Mouse (Mus musculus): Measurements from ENCODE around the gene Strn3. TPM values are rescaled to one million over a fixed set of nuclear protein-coding genes. Genes with fewer than 3 reads are reported as not detected.

Gene Strn3
- polyA plus RNA-seq, 1 experiment from 2014 or later, result 60.7 TPM

DNA sequence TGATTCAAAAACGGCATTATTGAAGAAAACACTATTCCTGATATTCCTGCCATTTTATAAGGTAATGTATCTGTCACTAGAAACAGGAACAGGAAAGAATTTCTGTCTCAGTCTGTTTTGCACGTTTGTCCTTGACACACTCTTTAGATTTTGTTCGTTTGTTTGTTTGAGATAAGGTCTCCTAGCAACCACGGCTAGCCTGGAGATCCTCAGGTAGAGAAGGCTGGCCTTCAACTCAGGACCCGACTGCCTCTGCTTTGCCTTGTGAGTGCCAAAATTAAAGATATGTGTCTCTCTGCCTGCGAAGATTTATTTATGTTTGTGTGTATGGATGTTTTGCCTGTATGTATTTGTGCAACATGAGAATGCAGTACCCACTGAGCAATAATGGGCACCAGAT, 49.8 kb downstream of the Strn3 start:
- 68% methylated on average over 6 of the region's 6 CpGs for WGBS
- no peak overlapping the region for H3K9ac ChIP-seq (ENCODE audit: low read depth, low read length)

GRCm38 (mm10) chr12:51636689-51637470, 54.8 kb downstream of the Strn3 start:
- H3K4me1 ChIP-seq (replicated peaks; ENCODE audit: control insufficient read depth, insufficient read depth, low read length), result no peaks in the 10 kb centered on the region
- WGBS, result 81% methylated on average over 2 of the region's 2 CpGs
- no peak for ATAC-seq (ENCODE audit: low FRiP score)
- no peak overlapping the region for H3K27ac ChIP-seq (ENCODE audit: low read depth, low read length)
- H3K27me3 ChIP-seq (ENCODE audit: control insufficient read depth, insufficient read depth, low read length), result no peaks in the 10 kb centered on the region
- H3K9ac ChIP-seq (ENCODE audit: low read depth, low read length), result no peak overlapping the region
- DNase-seq (ENCODE audit: low spot score), result no peak
- no peaks in the 10 kb centered on the region for H3K36me3 ChIP-seq (ENCODE audit: control insufficient read depth, insufficient read depth, low read length)
- H3K9me3 ChIP-seq (ENCODE audit: control insufficient read depth, low read length), result no peaks in the 10 kb centered on the region
- no peak overlapping the region for H3K4me3 ChIP-seq (ENCODE audit: low read depth, low read length)
- no peak overlapping the region for H3K4me2 ChIP-seq (replicated peaks; ENCODE audit: low read depth, low read length)

More for the DNA sequence above, 49.8 kb downstream of the Strn3 start:
- ATAC-seq (ENCODE audit: low FRiP score) (no peak), DNase-seq (ENCODE audit: low spot score) (no peak)
- Histone ChIP-seq H3K4me1 (replicated peaks; ENCODE audit: control insufficient read depth, insufficient read depth, low read length) (no peaks in the 10 kb centered on the region), H3K36me3 (ENCODE audit: control insufficient read depth, insufficient read depth, low read length) (no peaks in the 10 kb centered on the region), H3K4me2 (replicated peaks; ENCODE audit: low read depth, low read length) (no peak overlapping the region), H3K27ac (ENCODE audit: low read depth, low read length) (no peak overlapping the region), H3K27me3 (ENCODE audit: control insufficient read depth, insufficient read depth, low read length) (no peaks in the 10 kb centered on the region), H3K4me3 (ENCODE audit: low read depth, low read length) (no peak overlapping the region), H3K9me3 (ENCODE audit: control insufficient read depth, low read length) (no peaks in the 10 kb centered on the region)

DNA sequence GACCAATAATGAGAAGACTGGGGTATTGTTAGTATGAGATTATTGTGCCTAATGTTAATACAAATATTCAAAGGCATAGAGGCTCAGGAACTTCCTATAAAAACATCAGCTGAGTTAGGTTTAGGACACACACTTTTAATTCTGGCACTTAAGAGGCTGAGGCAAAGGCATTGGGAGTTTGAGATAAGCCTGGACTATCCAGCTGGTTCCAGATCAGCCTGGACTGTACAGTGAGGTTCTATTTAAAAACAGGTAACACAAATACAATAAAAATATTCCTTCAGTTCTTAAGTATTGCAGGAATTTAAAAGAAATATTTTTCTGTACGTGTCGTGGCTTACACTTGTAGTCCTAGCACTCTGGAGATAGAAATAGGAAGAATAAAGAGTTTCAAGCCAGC, 55.4 kb downstream of the Strn3 start:
- Histone ChIP-seq H3K36me3 (ENCODE audit: control insufficient read depth, insufficient read depth, low read length) (no peaks in the 10 kb centered on the region), H3K4me2 (replicated peaks; ENCODE audit: low read depth, low read length) (no peak overlapping the region), H3K27ac (ENCODE audit: low read depth, low read length) (no peak overlapping the region), H3K4me3 (ENCODE audit: low read depth, low read length) (no peak overlapping the region), H3K9me3 (ENCODE audit: control insufficient read depth, low read length) (no peaks in the 10 kb centered on the region), H3K27me3 (ENCODE audit: control insufficient read depth, insufficient read depth, low read length) (no peaks in the 10 kb centered on the region), H3K9ac (ENCODE audit: low read depth, low read length) (no peak overlapping the region), H3K4me1 (replicated peaks; ENCODE audit: control insufficient read depth, insufficient read depth, low read length) (no peaks in the 10 kb centered on the region)
- ATAC-seq (ENCODE audit: low FRiP score) (no peak), DNase-seq (ENCODE audit: low spot score) (no peak)
- WGBS, result 98% methylated on average over 2 of the region's 2 CpGs

DNA sequence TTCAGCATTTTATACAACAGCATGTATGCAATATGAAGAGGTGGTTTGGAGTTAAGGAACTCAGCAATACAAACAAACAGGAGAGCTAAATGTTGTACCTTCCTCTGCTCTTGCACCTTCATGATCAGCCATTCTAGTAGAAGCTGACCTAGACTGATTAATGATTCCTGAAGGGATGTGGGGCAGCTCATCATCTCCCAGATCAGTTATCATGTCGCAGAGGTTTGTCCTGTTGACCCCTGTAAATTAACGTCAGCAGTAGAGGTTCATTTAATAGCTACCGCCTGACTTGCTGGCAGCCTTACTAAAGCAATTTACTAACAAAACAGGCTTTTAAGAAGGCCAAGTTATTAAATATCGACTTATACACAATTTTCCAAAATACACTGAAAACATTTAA, 58.2 kb downstream of the Strn3 start:
- Histone ChIP-seq H3K4me1 (replicated peaks; ENCODE audit: control insufficient read depth, insufficient read depth, low read length) (no peaks in the 10 kb centered on the region), H3K36me3 (ENCODE audit: control insufficient read depth, insufficient read depth, low read length) (no peaks in the 10 kb centered on the region), H3K27ac (ENCODE audit: low read depth, low read length) (no peak overlapping the region), H3K9ac (ENCODE audit: low read depth, low read length) (no peak overlapping the region), H3K27me3 (ENCODE audit: control insufficient read depth, insufficient read depth, low read length) (no peaks in the 10 kb centered on the region), H3K4me2 (replicated peaks; ENCODE audit: low read depth, low read length) (no peak overlapping the region), H3K4me3 (ENCODE audit: low read depth, low read length) (no peak overlapping the region), H3K9me3 (ENCODE audit: control insufficient read depth, low read length) (no peaks in the 10 kb centered on the region)
- ATAC-seq (ENCODE audit: low FRiP score) (no peak), DNase-seq (ENCODE audit: low spot score) (no peak)
- 73% methylated on average over 4 of the region's 4 CpGs for WGBS

GRCm38 (mm10) chr12:51623366-51623694, 68.4 kb downstream of the Strn3 start:
- no peaks in the 10 kb centered on the region for H3K36me3 ChIP-seq (ENCODE audit: control insufficient read depth, insufficient read depth, low read length)
- ATAC-seq (ENCODE audit: low FRiP score), result no peak
- no peak overlapping the region for H3K4me3 ChIP-seq (ENCODE audit: low read depth, low read length)

GRCm38 (mm10) chr12:51622670-51623365, 68.9 kb downstream of the Strn3 start:
- ATAC-seq (ENCODE audit: low FRiP score) (no peak), DNase-seq (ENCODE audit: low spot score) (peak; percentile 31)
- Histone ChIP-seq H3K27ac (ENCODE audit: low read depth, low read length) (no peak overlapping the region), H3K9ac (ENCODE audit: low read depth, low read length) (no peak overlapping the region), H3K36me3 (ENCODE audit: control insufficient read depth, insufficient read depth, low read length) (no peaks in the 10 kb centered on the region), H3K4me2 (replicated peaks; ENCODE audit: low read depth, low read length) (no peak overlapping the region), H3K4me1 (replicated peaks; ENCODE audit: control insufficient read depth, insufficient read depth, low read length) (no peaks in the 10 kb centered on the region), H3K4me3 (ENCODE audit: low read depth, low read length) (no peak overlapping the region), H3K27me3 (ENCODE audit: control insufficient read depth, insufficient read depth, low read length) (no peaks in the 10 kb centered on the region), H3K9me3 (ENCODE audit: control insufficient read depth, low read length) (no peaks in the 10 kb centered on the region)
- 84% methylated on average over 5 of the region's 5 CpGs for WGBS

More at GRCm38 (mm10) chr12:51623366-51623694, 68.4 kb downstream of the Strn3 start:
- no peak overlapping the region for H3K4me2 ChIP-seq (replicated peaks; ENCODE audit: low read depth, low read length)
- H3K27ac ChIP-seq (ENCODE audit: low read depth, low read length), result no peak overlapping the region
- H3K4me1 ChIP-seq (replicated peaks; ENCODE audit: control insufficient read depth, insufficient read depth, low read length), result no peaks in the 10 kb centered on the region
- no peaks in the 10 kb centered on the region for H3K27me3 ChIP-seq (ENCODE audit: control insufficient read depth, insufficient read depth, low read length)
- no peak for DNase-seq (ENCODE audit: low spot score)
- no peak overlapping the region for H3K9ac ChIP-seq (ENCODE audit: low read depth, low read length)
- H3K9me3 ChIP-seq (ENCODE audit: control insufficient read depth, low read length), result no peaks in the 10 kb centered on the region

DNA sequence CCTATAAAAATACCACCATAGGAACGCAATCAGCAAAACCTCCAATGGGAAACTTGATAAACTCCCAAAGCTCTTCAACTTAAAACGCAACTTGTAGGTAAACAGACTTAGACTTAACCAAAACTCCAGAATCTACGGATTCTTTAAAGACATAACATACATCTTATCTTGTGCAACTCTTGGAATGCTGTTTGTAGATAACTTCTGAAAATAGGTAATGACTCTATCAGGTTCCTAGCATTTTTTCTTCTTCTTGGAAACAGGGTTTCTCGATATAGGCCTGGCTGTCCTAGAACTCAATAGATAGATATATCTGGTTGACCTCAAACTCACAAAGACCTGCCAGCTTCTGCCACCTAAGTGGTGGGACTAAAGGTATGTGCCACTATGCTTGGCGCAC, 70.5 kb downstream of the Strn3 start:
- DNase-seq (ENCODE audit: low spot score) (no peak), ATAC-seq (ENCODE audit: low FRiP score) (no peak)
- Histone ChIP-seq H3K36me3 (ENCODE audit: control insufficient read depth, insufficient read depth, low read length) (no peaks in the 10 kb centered on the region), H3K27ac (ENCODE audit: low read depth, low read length) (no peak overlapping the region), H3K9ac (ENCODE audit: low read depth, low read length) (no peak overlapping the region), H3K4me2 (replicated peaks; ENCODE audit: low read depth, low read length) (no peak overlapping the region), H3K4me3 (ENCODE audit: low read depth, low read length) (no peak overlapping the region), H3K27me3 (ENCODE audit: control insufficient read depth, insufficient read depth, low read length) (no peaks in the 10 kb centered on the region), H3K4me1 (replicated peaks; ENCODE audit: control insufficient read depth, insufficient read depth, low read length) (no peaks in the 10 kb centered on the region), H3K9me3 (ENCODE audit: control insufficient read depth, low read length) (no peaks in the 10 kb centered on the region)
- WGBS, result 96% methylated on average over 5 of the region's 5 CpGs

DNA sequence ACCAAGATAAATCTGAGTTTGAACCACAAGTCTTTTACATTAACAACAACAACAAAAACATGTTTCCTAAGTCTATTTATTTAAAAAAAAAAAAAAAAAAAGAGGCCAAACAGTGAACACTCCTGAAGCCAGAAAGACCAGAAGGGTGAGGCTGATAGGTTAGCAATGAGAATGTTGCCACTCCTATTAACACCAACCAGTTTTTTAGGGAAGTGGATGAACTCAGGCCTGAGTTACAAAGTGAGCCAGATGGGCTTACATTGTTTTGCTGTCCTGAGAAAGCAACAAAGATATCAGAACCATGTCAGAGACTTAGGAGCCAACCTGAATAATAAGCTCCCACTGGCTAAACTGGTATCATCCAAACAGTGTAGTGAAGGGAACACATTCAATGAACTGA, 71.1 kb downstream of the Strn3 start:
- no peaks in the 10 kb centered on the region for H3K36me3 ChIP-seq (ENCODE audit: control insufficient read depth, insufficient read depth, low read length)
- ATAC-seq (ENCODE audit: low FRiP score), result no peak
- H3K4me2 ChIP-seq (replicated peaks; ENCODE audit: low read depth, low read length), result no peak overlapping the region
- no peak for DNase-seq (ENCODE audit: low spot score)
- no peak overlapping the region for H3K27ac ChIP-seq (ENCODE audit: low read depth, low read length)
- H3K9me3 ChIP-seq (ENCODE audit: control insufficient read depth, low read length), result no peaks in the 10 kb centered on the region
- no peak overlapping the region for H3K4me3 ChIP-seq (ENCODE audit: low read depth, low read length)
- H3K9ac ChIP-seq (ENCODE audit: low read depth, low read length), result no peak overlapping the region
- no peaks in the 10 kb centered on the region for H3K27me3 ChIP-seq (ENCODE audit: control insufficient read depth, insufficient read depth, low read length)
- no peaks in the 10 kb centered on the region for H3K4me1 ChIP-seq (replicated peaks; ENCODE audit: control insufficient read depth, insufficient read depth, low read length)

DNA sequence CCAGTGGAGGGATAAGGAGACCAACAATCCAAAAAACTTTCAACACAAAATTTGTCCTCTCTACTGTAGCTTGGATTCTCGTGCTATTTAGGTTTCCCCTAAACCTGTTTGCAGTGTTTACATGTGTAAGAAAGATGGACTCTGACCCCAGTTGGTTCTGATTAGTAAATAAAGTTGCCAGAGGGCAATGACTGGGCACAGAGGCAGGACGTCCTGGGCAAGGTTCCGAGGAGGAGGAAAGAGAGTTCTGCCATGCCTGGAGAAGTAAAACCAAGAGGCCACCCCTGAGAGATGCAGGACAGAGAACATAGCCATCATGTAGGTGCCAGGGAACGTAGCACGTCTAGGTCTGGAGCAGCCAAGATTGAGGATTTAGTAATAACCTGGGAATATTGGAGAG, 79.3 kb downstream of the Strn3 start:
- no peaks in the 10 kb centered on the region for H3K4me1 ChIP-seq (replicated peaks; ENCODE audit: control insufficient read depth, insufficient read depth, low read length)
- ATAC-seq (ENCODE audit: low FRiP score) (no peak), DNase-seq (ENCODE audit: low spot score) (no peak)
- WGBS, result 92% methylated on average over 5 of the region's 5 CpGs
- H3K4me2 ChIP-seq (replicated peaks; ENCODE audit: low read depth, low read length), result no peak overlapping the region
- no peak overlapping the region for H3K4me3 ChIP-seq (ENCODE audit: low read depth, low read length)
- H3K27me3 ChIP-seq (ENCODE audit: control insufficient read depth, insufficient read depth, low read length), result no peaks in the 10 kb centered on the region
- H3K9ac ChIP-seq (ENCODE audit: low read depth, low read length), result no peak overlapping the region
- no peak overlapping the region for H3K27ac ChIP-seq (ENCODE audit: low read depth, low read length)
- peaks cover 3% of the 10 kb centered on the region; the same call in 1 of the 2 replicates for H3K36me3 ChIP-seq (ENCODE audit: control insufficient read depth, insufficient read depth, low read length)
- no peaks in the 10 kb centered on the region for H3K9me3 ChIP-seq (ENCODE audit: control insufficient read depth, low read length)

Data from hindbrain, embryonic 11.5 days (tissue).